Mouse (Mus musculus) fibroblast of lung, adult 2 months (primary cell): ENCODE measurements at regions not wholly inside any gene's neighbourhood (a gene's known extent, or its start where the extent isn't known, plus 50 kb on each side); places are given as distances from the start of the nearest gene placed in this dataset.
A peak's percentile ranks its signal among the peaks of the same experiment; 100 is the strongest.

ENCODE experiments used
- DNase-seq: peaks from one replicate; pipeline ENCODE4 v3.0.0-alpha.2; 2011; ENCODE audit warnings: low read depth

DNA sequence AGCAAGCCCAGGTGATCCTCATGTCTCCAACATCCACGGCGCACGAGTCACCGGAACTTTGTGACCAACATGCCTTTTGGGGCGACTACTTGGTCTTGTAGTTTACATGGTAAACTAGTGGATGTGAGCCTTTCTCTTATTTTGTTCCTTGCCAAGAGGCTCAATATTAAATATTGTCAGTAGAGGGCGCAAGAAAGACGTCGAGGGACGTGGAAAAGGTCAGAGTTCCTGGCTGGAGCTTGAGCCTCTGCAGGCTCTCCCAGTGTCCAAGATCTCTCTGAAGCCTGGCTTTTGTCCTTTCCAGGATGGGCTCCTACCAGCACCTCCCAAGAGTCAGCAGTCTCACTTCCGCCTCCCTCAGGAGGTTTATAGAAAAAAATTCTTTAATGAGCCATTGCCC lies 458.8 kb downstream of the Tmem182 start:
- no peak for DNase-seq

DNA sequence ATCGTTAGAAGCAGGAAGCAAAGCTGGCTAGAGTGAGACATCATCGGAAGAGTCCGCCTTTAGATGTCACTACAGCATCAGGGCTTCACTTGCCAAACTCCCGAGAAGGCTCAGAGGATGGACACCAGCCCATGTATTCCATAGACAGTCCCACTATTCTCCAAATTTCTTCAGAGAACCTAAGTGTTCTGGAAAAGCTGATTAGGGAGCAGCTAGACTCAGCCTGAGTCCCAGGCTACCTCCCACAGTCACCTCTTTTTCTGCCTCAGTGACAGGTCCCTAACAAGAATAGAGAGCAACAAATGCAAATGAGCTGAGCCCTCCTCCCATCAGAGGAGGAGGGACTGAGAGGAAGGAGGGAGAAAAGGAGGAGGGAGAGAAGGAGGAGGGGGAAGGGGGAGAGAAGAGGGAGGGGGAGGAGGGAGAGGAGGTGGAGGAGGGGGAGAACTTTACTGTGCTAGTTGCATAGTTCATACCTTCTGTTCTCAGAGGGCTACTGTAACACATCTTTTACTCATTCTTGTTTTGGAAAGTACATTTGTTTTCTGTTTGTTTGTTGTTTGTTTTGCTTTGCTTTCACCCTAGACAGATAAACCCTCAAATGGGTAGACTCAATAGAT lies 465.8 kb downstream of the Tmem182 start:
- DNase-seq = no peak

DNA sequence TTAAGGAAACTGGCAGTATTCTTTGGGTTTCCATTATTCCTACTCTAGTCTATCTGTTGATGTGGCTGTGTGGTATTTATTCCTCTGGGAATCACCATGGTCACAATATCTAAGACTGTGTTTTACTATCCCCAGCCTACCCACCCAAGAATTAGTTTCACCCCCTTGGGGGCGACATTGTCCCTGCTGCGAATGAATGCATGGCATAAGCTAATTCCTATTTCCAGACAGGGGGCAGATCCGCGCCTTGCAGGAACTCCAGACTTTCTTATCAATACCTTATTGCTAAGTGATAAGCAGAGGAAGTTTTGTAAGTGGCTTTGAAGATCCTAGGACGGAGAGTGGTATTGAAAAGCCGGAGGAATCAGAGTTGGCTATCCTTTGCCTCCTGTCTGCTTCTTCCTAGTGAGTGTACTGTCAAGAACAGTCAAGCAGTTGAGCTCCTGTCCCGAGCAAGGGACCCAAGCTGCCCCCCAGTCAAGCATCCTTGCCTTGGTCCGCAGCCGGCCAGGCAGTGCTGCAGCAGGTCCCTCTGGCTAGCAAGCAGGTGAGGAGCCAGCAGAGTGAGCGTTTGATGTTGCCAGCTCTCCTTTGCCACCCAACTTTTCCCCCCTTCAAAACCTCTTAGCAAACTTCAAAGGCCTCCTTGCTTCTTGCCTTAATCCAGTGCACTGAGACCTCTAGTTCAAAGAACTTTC lies 469.3 kb downstream of the Tmem182 start:
- no peak for DNase-seq

- no peak for DNase-seq
Observed at GRCm38 (mm10) chr1:41275271-41275624, 469.8 kb downstream of the Tmem182 start.

- no peak for DNase-seq
Observed at GRCm38 (mm10) chr1:41275642-41276041, 470.2 kb downstream of the Tmem182 start.

DNA sequence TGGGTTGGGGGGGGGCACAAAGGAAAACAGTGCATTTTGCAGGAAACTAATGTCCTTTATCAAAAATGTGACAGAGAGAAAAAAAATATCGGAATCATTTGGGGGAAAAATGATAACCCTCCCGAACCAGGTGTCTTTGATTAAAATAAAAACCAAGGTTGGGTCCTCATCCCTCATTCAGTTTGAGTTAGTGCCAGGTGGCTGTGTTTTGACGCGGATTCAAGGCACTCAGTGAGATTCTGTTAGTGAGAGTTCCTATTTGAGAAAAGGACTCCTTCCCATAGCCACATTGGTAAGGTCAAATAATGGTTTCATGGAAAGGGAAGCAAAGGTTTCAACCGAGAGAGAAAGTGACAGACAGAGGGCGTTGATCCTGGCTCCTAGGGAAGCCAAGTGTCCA lies 470.9 kb downstream of the Tmem182 start:
- DNase-seq = no peak

DNA sequence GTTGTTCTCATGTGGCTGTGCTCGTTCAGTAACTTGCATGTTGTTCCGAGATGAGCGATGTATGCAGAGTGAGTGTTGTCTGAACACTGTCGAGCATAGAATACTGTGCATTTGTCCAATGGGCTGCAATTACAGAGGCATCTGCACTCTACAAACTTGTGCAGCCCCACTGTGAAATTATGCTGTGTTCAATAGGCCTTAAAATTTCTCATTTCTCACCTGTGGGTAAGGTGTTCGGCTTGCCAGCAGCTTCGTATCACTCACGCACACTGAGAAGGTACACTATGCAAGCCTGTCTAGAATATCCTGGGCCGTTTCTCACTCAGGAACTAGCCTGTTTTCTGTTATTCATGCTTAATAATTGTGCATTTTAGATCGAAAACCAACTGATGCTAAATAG lies 479.8 kb downstream of the Tmem182 start:
- no peak for DNase-seq

GRCm38 (mm10) chr1:41286221-41286620 lies 480.8 kb downstream of the Tmem182 start:
- no peak for DNase-seq

- DNase-seq = no peak
Observed at GRCm38 (mm10) chr1:41326861-41327480, 521.6 kb downstream of the Tmem182 start.

GRCm38 (mm10) chr1:41349798-41350758 lies 544.7 kb downstream of the Tmem182 start:
- no peak for DNase-seq

GRCm38 (mm10) chr1:41359061-41359460 lies 553.7 kb downstream of the Tmem182 start:
- no peak for DNase-seq

DNA sequence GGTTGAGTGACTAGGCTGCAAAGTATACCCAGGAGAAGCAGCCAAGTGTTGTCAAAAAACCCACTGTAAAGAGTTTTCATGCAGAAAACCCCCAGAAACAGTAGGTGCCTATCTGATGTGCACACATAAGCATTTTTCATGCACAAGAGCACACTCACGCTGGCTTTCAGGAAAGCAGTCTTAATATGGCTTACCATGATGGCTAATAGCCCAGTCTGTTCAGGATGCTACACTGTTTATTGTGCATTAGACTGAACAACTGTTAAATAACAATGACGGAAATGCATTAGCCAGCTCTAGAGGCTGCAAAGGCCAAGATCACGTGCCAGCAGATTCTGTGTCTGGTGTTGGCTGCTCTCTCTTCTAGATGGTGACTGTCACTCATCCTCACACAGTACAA lies 556.1 kb downstream of the Tmem182 start:
- DNase-seq = no peak

GRCm38 (mm10) chr1:41380013-41380412 lies 574.6 kb downstream of the Tmem182 start:
- no peak for DNase-seq

- DNase-seq = no peak
Observed at GRCm38 (mm10) chr1:41381487-41381886, 576.1 kb downstream of the Tmem182 start.

GRCm38 (mm10) chr1:41384731-41385130 lies 579.3 kb downstream of the Tmem182 start:
- DNase-seq = no peak

GRCm38 (mm10) chr1:41386435-41386834 lies 581.0 kb downstream of the Tmem182 start:
- no peak for DNase-seq

- DNase-seq = peak; percentile 2
Observed at GRCm38 (mm10) chr1:41390102-41390884, 584.9 kb downstream of the Tmem182 start.

GRCm38 (mm10) chr1:41391071-41391470 lies 585.7 kb downstream of the Tmem182 start:
- DNase-seq = no peak

DNA sequence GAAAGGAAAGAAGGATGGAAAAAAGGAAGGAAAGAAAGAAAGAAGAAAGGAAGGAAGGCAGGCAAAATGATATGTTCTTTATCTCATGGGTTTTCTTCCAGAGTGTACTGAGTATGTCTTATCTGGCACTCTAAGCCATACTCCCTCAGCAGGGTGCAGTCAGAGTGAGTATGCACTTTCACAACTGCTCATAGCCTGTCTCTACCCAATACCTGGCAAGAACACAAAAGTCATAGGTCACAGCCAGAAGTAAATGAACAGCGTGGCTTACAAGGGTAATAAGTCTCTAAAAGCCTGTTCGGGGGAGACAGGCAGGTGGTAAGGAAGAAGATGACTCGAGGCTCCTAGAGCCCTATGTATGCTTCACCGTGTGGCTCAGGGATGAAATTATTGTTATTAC lies 587.9 kb downstream of the Tmem182 start:
- no peak for DNase-seq

DNA sequence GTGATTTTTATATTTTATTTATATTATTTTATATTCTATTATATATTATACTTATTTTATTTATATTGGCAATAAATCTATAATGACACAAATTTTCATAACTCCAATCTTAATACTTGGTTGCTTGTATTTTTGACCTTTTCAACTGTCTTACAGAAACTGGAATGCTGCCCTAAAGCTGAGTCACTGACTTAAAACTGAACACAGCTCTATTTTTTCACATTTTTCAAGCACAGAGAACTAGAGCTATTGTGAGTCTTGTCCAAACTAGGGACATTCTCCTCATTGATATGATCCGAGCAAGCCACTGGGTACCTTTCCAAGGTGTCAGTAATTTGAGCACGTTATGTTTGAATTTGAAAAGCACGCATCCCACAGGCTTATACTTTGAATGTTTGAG lies 589.7 kb downstream of the Tmem182 start:
- DNase-seq = no peak

DNA sequence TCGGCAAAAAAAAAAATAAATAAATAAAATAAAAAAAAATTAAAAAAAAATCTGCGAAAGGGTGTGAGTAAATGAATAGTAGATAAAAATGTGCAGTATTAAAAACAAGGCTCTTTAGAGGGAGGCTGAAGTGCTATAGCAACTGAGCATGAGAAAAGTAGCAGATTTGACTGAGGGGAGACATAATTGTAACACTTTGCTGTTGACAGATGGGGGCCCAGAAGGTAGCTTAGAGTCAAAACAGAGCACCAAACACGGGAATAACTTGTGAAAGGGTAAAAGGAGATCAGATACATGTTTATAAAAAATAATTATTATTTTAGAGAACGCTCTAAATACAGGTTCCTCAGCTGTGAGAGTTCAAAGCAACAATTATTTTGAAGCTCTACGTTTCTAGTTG lies 605.1 kb downstream of the Tmem182 start:
- no peak for DNase-seq

GRCm38 (mm10) chr1:41411641-41412040 lies 606.2 kb downstream of the Tmem182 start:
- no peak for DNase-seq
